Mouse (Mus musculus) hindbrain, embryonic 14.5 days (tissue): Measurements from ENCODE around the gene Scap. TPM values are rescaled to one million over a fixed set of nuclear protein-coding genes. Genes with fewer than 3 reads are reported as not detected.

Experiments used
- ATAC-seq: fragments of 200-750 bp; cut with Nextera tagmentation; 2 replicates; pipeline ENCODE4 v1.8.0; 2017; ENCODE audit warnings: moderate number of reproducible peaks, mild to moderate bottlenecking, moderate TSS enrichment, moderate library complexity; ENCODE audit not compliant: low FRiP score
- DNase-seq: peaks from one replicate; pipeline ENCODE4 v3.0.0-alpha.2; 2015; ENCODE audit warnings: low spot score
- H3K27ac ChIP-seq: fragments of 300-500 bp; sonication (generic); 2 replicates; pipeline ENCODE4 v1.5.1; 2014; ENCODE audit warnings: mild to moderate bottlenecking, moderate library complexity
- H3K27me3 ChIP-seq: fragments of 300-500 bp; sonication (generic); 2 replicates; pipeline ENCODE4 v1.6.1; 2014; ENCODE audit warnings: mild to moderate bottlenecking, low read length, mixed read lengths; ENCODE audit not compliant: control insufficient read depth, insufficient read depth
- H3K36me3 ChIP-seq: fragments of 300-500 bp; sonication (generic); replicated peaks from 2 replicates; pipeline ENCODE4 v1.6.1; 2014; ENCODE audit not compliant: control insufficient read depth, insufficient read depth
- H3K4me1 ChIP-seq: fragments of 300-500 bp; sonication (generic); replicated peaks from 2 replicates; pipeline ENCODE4 v1.6.1; 2014; ENCODE audit warnings: antibody characterized with exemption, low read length, mixed read lengths; ENCODE audit not compliant: control insufficient read depth, insufficient read depth
- H3K4me2 ChIP-seq: fragments of 300-500 bp; sonication (generic); replicated peaks from 2 replicates; pipeline ENCODE4 v1.6.1; 2014; ENCODE audit warnings: mild to moderate bottlenecking, moderate library complexity
- H3K4me3 ChIP-seq: fragments of 300-500 bp; sonication (generic); replicated peaks from 2 replicates; pipeline ENCODE4 v1.5.1; 2014; ENCODE audit warnings: mild to moderate bottlenecking, low read length
- H3K9ac ChIP-seq: fragments of 300-500 bp; sonication (generic); 2 replicates; pipeline ENCODE4 v1.6.1; 2014
- H3K9me3 ChIP-seq: fragments of 300-500 bp; sonication (generic); 2 replicates; pipeline ENCODE4 v1.6.1; 2016; ENCODE audit warnings: low read length; ENCODE audit not compliant: control insufficient read depth
- WGBS: fragments of 180-500 bp; shearing (Covaris S2); extraction: QIAGEN DNeasy Blood & Tissue Kit; methylation state at CpG from one replicate; pipeline ENCODE4 v1.1.7; 2014; 5-methylcytosine and 5-hydroxymethylcytosine counted together
- polyA plus RNA-seq: library from polyadenylated mRNA; unstranded; fragments of >200 nt; fragmentation: Nextera tagmentation; extraction: Ambion mirVana; gene quantifications from 2 replicates; pipeline ENCODE4 v1.2.1, GENCODE M21; 2014

Scap gene
- 53.5 and 54.6 TPM in 2 replicates for polyA plus RNA-seq

GRCm38 (mm10) chr9:110333135-110333895 is at the start of gene Scap:
TSS of gene Scap (plus strand) at chr9:110333288.
- Histone ChIP-seq H3K27me3 (no peaks in the 10 kb centered on the region), H3K4me3 (peak within 1 kb of the TSS; percentile 58), H3K4me2 (peak within 1 kb of the TSS; percentile 93), H3K36me3 (no peaks in the 10 kb centered on the region), H3K4me1 (peaks cover 9% of the 10 kb centered on the region), H3K27ac (no peak within 1 kb of the TSS), H3K9ac (peak within 1 kb of the TSS; percentile 75), H3K9me3 (no peaks in the 10 kb centered on the region)
- DNase-seq (peak; percentile 97), ATAC-seq (peak; percentile 89)
- WGBS = under 1% methylated on average over 57 of the region's 78 CpGs

GRCm38 (mm10) chr9:110284075-110284697 is 48.9 kb upstream of the Scap start:
- no peaks in the 10 kb centered on the region for H3K9me3 ChIP-seq
- DNase-seq = no peak
- no peaks in the 10 kb centered on the region for H3K27me3 ChIP-seq
- H3K4me2 ChIP-seq = no peak overlapping the region
- ATAC-seq = no peak
- no peaks in the 10 kb centered on the region for H3K4me1 ChIP-seq
- no peak overlapping the region for H3K9ac ChIP-seq
- H3K4me3 ChIP-seq = no peak overlapping the region
- WGBS = 94% methylated on average over 8 of the region's 10 CpGs
- H3K36me3 ChIP-seq = no peaks in the 10 kb centered on the region
- H3K27ac ChIP-seq = no peak overlapping the region

- Histone ChIP-seq H3K4me2 (no peak overlapping the region), H3K36me3 (no peaks in the 10 kb centered on the region), H3K4me1 (no peaks in the 10 kb centered on the region), H3K27me3 (no peaks in the 10 kb centered on the region), H3K9ac (no peak overlapping the region), H3K9me3 (no peaks in the 10 kb centered on the region), H3K4me3 (no peak overlapping the region), H3K27ac (peak overlapping the region; percentile 44; the same call in 1 of the 2 replicates)
- DNase-seq (peak; percentile 68), ATAC-seq (peak; percentile 57; the same call in 1 of the 2 replicates)
- WGBS = 46% methylated on average over 7 of the region's 7 CpGs
Measured at GRCm38 (mm10) chr9:110287321-110287924, 45.7 kb upstream of the Scap start.

GRCm38 (mm10) chr9:110293254-110293718 is 39.8 kb upstream of the Scap start:
- Histone ChIP-seq H3K9ac (no peak overlapping the region), H3K4me1 (no peaks in the 10 kb centered on the region), H3K9me3 (no peaks in the 10 kb centered on the region), H3K27ac (peak overlapping the region; percentile 43; the same call in 1 of the 2 replicates), H3K27me3 (no peaks in the 10 kb centered on the region), H3K4me2 (no peak overlapping the region), H3K4me3 (no peak overlapping the region), H3K36me3 (no peaks in the 10 kb centered on the region)
- DNase-seq (no peak), ATAC-seq (no peak)
- WGBS = 54% methylated on average over 12 of the region's 12 CpGs

GRCm38 (mm10) chr9:110293873-110294415 is 39.1 kb upstream of the Scap start:
- H3K9ac ChIP-seq = no peak overlapping the region; the same call in 1 of the 2 replicates
- no peaks in the 10 kb centered on the region for H3K27me3 ChIP-seq
- DNase-seq = no peak
- H3K36me3 ChIP-seq = no peaks in the 10 kb centered on the region
- no peaks in the 10 kb centered on the region for H3K4me1 ChIP-seq
- no peaks in the 10 kb centered on the region for H3K9me3 ChIP-seq
- H3K27ac ChIP-seq = peak overlapping the region; percentile 43; the same call in 1 of the 2 replicates
- H3K4me2 ChIP-seq = no peak overlapping the region
- 85% methylated on average over 13 of the region's 13 CpGs for WGBS
- no peak for ATAC-seq
- H3K4me3 ChIP-seq = no peak overlapping the region

- Histone ChIP-seq H3K4me2 (no peak overlapping the region), H3K9me3 (no peaks in the 10 kb centered on the region), H3K9ac (no peak overlapping the region), H3K4me1 (no peaks in the 10 kb centered on the region), H3K36me3 (no peaks in the 10 kb centered on the region), H3K27ac (no peak overlapping the region), H3K27me3 (no peaks in the 10 kb centered on the region), H3K4me3 (no peak overlapping the region)
- WGBS = 62% methylated on average over 3 of the region's 3 CpGs
- DNase-seq (no peak), ATAC-seq (no peak)
Measured at GRCm38 (mm10) chr9:110294786-110295185, 38.3 kb upstream of the Scap start.

GRCm38 (mm10) chr9:110296867-110297627 is 36.0 kb upstream of the Scap start:
- H3K9me3 ChIP-seq = no peaks in the 10 kb centered on the region
- ATAC-seq (peak; percentile 76; the same call in 1 of the 2 replicates), DNase-seq (peak; percentile 94)
- H3K27me3 ChIP-seq = no peaks in the 10 kb centered on the region
- no peaks in the 10 kb centered on the region for H3K4me1 ChIP-seq
- H3K9ac ChIP-seq = no peak overlapping the region
- no peaks in the 10 kb centered on the region for H3K36me3 ChIP-seq
- no peak overlapping the region for H3K4me3 ChIP-seq
- H3K4me2 ChIP-seq = no peak overlapping the region
- H3K27ac ChIP-seq = no peak overlapping the region
- WGBS = 3% methylated on average over 5 of the region's 5 CpGs

GRCm38 (mm10) chr9:110304516-110304915 is 28.6 kb upstream of the Scap start:
- Histone ChIP-seq H3K9me3 (no peaks in the 10 kb centered on the region), H3K4me1 (peaks cover 16% of the 10 kb centered on the region), H3K9ac (peak overlapping the region; percentile 69), H3K4me3 (peak overlapping the region; percentile 53), H3K27me3 (no peaks in the 10 kb centered on the region), H3K4me2 (peak overlapping the region; percentile 66), H3K36me3 (no peaks in the 10 kb centered on the region; the same call in 1 of the 2 replicates), H3K27ac (peak overlapping the region; percentile 95)
- 2% methylated on average over 4 of the region's 4 CpGs for WGBS
- DNase-seq = peak; percentile 54
- no peak for ATAC-seq
